Mouse (Mus musculus) thymus, postnatal 25 days (tissue): ENCODE data around the gene Auts2.

ENCODE experiments used
- DNase-seq: peaks from one replicate; pipeline ENCODE4 v3.0.0; 2022

The Auts2 gene

DNA sequence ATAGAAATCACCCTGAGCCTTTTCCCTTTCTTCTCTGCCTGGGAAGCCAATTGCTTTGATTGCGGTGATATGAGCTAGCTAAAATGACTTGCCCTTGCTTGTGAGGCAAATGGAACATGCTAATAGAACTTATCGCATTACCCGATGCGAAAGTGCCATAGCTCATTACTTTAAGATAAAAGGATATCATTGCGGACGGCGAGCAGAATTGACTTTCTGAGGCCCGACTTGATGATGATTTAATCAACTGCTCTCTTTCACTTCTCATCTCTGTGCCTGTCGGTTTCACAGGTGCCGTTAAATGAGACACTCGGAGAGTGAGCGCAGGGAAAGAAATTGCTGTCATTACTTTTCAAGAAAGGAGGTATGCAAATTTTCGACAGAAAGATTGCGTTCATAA is 762.1 kb downstream of the Auts2 start:
- no peak for DNase-seq

DNA sequence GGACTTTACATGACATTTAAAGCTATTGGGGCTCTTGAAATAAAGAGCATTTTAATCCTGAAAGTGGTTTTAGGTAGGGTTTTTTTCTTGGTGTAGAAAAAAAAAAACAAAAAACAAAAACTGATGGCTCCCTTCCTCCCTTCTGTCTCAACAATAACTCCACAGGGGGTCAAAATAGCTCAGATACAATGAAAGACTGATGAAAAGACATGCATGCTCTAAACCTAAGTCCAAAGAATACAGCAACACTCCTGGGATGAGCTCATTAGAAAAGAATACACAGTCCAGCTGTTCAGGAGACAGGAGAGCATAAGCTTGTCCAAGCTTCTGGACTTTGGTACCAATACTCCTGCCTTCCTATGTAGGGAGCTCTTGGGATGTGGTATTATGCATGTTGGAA is 764.0 kb downstream of the Auts2 start:
- no peak for DNase-seq

DNA sequence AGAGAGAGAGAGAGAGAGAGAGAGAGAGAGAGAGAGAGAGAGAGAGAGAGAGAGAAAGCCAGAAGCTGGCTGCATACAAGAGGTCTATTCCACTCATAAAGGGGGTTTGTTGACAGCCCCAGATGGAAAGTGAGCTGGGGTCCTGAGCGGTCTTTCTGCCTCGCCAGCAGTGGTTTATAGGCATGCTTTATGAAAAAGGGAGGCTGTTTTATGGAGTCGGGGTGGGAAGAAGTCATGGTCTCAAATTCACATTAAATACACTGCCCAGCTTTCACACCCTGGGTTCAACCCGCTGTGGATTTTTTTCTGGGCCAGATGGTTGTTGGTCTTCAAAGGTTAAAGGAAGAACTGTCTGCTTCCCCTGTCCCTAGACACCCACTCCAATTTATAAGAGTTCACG is 767.5 kb downstream of the Auts2 start:
- DNase-seq: no peak

- DNase-seq: no peak
Measured at GRCm38 (mm10) chr5:131775222-131775621, 767.9 kb downstream of the Auts2 start.

DNA sequence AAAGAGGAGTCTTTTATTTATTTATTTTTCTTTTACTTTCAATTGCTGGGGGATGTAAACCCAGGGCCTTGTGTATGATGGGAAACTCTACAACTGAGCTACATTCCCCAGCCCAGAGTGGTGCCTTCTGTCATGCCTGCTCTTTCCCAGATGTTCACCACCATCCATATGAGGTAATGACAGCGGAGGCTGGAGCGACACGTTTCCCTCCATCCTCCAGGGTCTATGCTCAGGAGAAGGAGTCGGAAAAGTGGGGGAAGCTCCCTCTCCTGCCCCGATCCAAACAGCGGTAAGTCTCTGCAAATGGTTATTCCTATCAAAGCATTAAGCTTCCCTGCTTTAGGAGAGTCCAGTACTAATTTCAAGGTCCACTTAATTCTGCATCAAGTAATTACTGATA is 768.4 kb downstream of the Auts2 start:
- DNase-seq: no peak

- DNase-seq: no peak
Measured at GRCm38 (mm10) chr5:131772616-131773015, 770.5 kb downstream of the Auts2 start.

DNA sequence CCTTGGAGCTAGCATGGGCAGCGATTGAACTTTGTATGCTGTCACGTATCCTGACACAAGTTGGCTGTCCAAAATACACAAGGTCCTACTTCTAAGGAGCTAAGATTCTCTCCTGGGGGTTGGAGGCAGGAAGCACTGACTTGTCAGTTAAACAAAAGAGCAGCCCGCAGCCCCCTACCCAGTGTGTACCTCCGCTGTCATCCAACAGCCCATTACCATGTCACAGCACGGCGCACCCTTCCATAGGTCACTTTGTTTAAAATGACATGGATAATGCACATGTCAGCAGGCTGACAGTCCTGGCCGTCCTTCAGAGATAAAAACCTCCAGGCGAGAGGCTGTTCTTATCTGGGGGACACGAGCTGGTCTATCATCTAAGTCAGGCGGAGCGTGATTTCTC is 773.9 kb downstream of the Auts2 start:
- DNase-seq: no peak

DNA sequence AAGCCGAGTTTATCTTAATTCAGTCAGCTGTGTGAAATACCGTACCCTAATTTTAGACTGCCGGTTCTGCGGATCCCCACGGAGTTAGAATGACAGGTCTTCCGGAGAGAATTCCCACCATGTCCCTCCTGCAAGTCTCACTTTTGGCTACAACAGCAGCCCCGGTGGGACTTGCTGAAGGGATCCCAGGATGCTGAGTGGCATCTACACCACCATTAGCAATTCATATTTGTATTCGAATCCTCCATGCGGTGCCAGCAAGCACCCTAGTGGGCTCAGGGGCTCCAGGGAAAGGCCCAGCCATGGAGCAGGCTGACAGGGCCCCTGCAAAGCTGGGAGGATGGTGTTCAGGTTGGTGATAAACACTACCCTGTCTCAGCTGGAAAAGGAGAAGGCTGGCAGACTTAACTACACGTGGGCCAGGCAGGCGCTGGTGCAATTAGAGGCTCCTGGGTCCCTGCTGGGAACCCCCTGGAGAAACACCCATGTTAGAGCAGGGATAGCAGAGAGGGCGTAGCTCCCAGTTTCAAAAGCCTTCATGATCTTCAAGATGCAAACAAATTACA is 775.4 kb downstream of the Auts2 start:
- DNase-seq: no peak

DNA sequence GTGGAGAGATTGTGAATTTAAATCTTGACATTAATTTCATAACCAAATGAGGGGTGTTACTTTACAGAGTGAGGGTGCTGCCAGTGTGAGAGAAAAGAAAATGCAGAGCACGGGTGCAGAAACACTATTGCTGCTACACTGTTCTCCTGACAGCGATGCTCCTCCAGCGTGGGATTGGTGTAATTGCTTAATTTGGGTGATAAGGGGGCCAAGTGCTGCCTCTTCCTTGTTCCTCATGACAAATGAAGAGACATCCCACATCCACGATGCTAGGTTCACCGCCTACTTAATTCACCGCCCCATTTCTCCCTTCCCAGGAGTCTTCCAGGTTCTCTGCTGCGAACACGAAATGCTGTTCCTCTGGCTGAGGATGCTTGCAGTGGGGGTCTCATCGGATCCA is 776.0 kb downstream of the Auts2 start:
- DNase-seq: no peak

DNA sequence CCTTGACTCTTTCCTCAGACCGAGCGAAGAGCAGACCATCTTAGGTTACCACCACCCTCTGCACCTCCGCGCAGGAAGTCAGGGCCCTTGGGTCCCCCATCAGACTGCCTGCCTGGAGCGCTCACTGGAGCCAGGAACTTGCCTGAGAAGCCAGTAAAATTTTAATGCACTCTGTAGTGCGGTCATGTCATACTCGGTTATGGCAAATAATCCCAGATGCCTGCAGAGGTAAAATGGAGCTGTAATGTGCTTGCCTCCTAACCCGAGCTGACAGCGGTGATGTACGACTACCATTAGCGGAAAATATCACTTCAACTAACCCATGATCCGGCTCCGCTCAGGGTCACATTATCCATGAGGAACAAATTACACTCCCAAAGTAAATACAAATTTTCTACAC is 783.7 kb downstream of the Auts2 start:
- DNase-seq: no peak

GRCm38 (mm10) chr5:131750330-131750729 is 792.8 kb downstream of the Auts2 start:
- no peak for DNase-seq

DNA sequence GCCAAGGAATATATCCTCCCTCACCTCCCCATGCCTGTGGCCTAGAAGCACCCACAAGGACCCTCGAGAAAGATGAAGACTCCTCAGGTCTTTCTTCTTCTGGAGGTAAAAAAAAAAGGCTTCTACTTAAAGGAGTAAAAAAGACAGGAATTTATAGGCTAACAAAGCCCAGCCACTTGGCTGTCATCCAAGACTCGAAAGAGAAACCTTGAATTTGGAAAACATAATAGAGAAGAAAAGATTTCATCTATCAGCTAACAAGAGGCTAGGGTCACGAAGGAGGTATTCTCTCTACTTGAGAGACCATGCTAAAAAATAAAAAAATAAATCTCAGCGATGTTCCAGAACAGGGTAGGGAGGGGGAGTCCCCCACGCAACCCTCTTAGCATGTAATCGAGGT is 793.9 kb downstream of the Auts2 start:
- DNase-seq: no peak

DNA sequence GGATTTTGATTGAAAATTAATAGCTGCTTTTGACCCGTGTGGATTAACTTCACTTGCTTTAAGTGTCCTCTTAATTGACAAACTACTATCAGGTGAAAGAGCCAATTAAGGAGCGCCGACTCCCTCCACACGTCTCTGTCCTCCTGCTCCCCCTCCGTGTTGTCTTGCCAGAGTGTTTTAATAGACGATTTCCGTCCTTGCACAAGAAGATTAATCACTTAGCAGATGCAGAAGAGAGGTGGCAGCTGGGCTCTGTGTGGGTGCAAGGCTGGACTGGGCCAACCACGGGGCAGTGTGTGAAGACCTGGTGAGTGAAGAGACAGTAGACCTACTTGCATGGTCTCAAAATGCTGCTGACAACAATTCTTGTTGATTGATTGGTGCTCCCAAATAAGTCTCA is 800.1 kb downstream of the Auts2 start:
- DNase-seq: no peak

- DNase-seq: no peak
Measured at GRCm38 (mm10) chr5:131737476-131737875, 805.7 kb downstream of the Auts2 start.

GRCm38 (mm10) chr5:131733324-131733660 is 809.9 kb downstream of the Auts2 start:
- no peak for DNase-seq

DNA sequence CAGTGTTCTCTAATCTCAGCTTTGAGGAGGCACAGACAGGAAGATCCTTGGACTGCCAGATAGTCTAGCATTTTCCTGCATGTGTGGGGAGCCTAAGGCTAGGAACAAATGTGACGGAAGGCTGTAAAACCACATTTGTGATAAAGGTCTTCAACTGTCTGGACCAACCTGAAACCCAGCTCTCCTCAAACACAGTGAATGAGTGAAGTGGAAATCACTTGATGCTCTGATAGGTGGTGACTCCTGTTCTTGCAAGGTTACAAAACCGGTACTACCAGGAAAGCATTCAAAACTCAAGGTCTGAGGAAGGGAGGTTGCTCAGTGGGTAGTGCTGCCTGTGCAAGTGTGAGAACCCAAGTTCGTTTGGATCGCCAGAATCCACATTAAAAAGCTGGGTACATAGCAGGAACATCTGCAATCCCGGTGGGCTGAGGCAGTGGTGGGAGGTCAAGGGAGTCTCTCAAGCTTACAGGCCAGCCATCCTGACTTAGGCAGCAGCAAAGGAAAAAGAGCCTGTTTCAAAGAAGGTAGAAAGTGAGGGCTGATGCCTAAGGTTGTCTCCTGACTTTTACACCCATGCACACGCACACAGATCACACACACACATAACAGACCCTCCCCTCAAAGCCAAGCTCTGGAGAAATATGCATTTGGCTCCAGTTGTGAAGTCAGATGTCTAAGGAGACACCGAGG is 810.4 kb downstream of the Auts2 start:
- no peak for DNase-seq

- DNase-seq: no peak
Measured at GRCm38 (mm10) chr5:131729456-131729855, 813.7 kb downstream of the Auts2 start.

- DNase-seq: no peak
Measured at GRCm38 (mm10) chr5:131727909-131728308, 815.2 kb downstream of the Auts2 start.

- no peak for DNase-seq
Measured at GRCm38 (mm10) chr5:131724508-131724907, 818.6 kb downstream of the Auts2 start.

DNA sequence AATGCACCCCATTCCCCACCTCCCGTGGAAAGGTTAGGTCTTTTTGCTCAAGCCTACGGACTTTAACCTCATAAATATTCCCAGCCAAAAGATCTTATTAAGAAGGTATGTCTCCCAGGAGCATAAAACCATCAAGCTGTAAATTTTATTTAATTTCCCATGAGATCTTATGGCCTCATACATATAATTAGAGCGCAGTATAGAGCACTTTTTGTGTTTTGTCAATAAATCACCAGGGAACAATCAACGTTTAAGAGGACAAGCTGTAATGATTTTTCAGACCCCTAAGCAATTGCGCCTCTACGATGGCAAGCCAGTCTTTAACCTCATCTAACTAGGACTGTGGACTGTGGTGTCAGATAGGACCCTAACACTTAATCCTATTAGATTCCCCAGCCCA is 820.4 kb downstream of the Auts2 start:
- no peak for DNase-seq

DNA sequence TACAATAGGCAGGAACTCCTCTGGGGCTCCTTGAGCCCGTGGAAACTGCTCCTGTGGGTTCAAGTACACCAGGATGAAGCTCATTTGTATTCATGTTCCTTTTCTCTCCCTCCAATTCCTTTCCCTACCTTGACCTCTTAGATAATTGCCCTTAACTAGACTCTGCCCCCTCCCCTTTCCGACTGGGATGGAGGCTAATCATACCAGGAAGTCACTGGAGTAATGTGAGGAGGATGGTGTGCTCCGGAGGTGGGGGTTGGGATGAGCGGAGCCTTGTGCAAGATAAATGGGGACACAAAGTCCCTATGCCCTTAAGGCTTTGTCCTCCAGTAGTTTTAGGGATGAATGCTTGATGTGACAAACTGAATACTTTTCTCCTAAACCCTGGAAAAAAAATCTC is 820.8 kb downstream of the Auts2 start:
- DNase-seq: no peak

DNA sequence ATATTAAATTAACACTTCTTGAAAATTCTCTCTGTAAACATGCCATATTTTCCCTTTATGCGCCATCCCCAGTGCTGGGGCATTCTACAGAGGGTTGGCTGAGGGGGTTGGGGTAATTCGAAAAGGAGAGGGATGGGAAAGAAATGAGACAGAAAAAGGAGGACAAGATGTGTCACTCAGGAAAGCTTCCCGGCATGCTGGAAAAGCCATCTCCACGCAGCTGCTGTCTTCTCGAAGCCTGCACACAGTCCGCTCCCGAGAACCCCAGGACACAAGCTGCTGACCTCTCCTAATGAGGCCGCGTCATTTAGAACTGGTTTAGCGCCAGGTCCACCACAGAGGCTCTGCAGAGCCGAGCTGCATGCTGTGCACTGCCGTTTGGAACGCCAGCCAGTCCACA is 825.1 kb downstream of the Auts2 start:
- DNase-seq: no peak

DNA sequence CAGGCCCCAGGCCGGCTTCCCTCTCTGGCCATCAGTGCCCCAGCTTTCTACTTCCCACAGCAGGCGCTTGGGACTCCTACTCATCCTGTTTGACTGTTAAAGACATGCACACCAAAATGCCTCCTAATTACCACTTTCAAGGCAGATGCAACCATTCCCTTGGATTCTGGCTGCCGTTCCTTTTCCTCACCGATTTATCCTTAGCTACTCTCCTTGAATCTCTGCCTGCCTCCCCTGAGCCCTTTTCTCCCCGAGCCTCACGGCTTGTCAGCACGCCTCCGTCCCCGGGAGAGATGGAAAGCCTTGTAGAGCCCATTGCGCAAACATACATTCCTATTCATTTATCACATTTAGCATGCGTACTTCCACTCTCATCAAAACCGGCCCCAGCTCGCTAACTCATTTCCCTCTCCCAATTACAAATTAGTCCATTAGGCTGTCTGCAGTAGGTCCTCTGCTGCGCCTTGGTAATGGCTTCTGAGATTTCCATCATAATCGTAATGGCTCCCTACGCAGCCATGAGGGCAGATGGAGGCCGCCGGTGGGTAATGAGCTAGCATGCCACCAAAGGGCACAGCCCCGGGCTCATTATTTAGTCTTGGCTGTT is 825.7 kb downstream of the Auts2 start:
- DNase-seq: no peak

DNA sequence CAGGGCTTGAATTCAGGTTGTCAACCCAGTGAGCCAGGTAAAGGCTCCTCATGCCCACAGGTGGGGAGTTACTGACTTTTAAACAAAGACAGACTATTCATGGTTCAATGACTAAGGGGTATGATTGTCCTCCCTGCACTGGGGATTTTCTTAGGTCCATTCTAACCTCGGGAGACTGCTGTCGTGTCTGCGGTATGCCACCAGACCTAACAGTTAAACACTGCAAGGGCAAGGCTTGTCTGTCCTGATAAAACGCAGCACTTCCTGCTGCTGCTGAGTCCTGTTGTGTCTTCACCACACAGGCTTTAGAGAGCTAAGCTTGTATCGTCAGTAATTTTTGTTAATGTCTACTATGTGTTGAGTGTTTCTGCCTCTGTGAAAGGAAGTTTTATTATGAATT is 828.2 kb downstream of the Auts2 start:
- no peak for DNase-seq

DNA sequence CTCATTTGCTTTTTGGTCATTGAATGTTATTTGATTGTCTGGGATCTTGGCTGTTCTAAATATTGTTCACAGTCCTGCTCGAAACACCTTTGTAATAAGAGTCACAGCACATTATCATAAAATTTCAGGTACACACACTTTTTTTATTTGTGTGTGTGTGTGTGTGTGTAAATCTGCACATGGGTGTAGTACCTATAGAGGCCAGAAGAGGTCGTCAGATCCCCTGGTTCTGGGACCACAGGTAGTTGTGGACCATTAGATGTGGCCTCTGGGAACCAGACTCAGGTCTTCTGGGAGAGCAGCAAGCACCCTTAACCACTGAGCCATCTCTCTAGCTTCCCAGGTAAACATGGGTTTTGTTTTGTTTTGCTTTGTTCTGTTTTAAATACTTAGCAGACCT is 830.7 kb downstream of the Auts2 start:
- no peak for DNase-seq
